Mouse (Mus musculus): ENCODE measurements around the gene Wdr92. TPM values are rescaled to one million over a fixed set of nuclear protein-coding genes. Genes with fewer than 3 reads are reported as not detected.

Wdr92 gene
- polyA plus RNA-seq, 1 experiment from 2014 or later, result 33.8 TPM

- ATAC-seq (ENCODE audit: insufficient number of reproducible peaks, low FRiP score, low TSS enrichment, low read depth), result no peak
- Histone ChIP-seq H3K9ac (ENCODE audit: low read length) (no peak overlapping the region), H3K9me3 (ENCODE audit: control insufficient read depth, low read length) (no peaks in the 10 kb centered on the region), H3K27me3 (ENCODE audit: control insufficient read depth, insufficient read depth, low read length) (no peaks in the 10 kb centered on the region), H3K4me2 (ENCODE audit: low read depth, severe bottlenecking) (no peak overlapping the region), H3K27ac (replicated peaks; ENCODE audit: low read depth, low read length) (no peak overlapping the region), H3K4me1 (ENCODE audit: control insufficient read depth, insufficient read depth, low read length) (no peaks in the 10 kb centered on the region), H3K36me3 (ENCODE audit: control insufficient read depth, insufficient read depth, low read length) (no peaks in the 10 kb centered on the region), H3K4me3 (ENCODE audit: low read depth, low read length) (no peak overlapping the region)
- WGBS, result 87% methylated on average over 2 of the region's 2 CpGs
- DNase-seq (ENCODE audit: low spot score), result no peak
Observed at GRCm38 (mm10) chr11:17169262-17169661, 12.6 kb upstream of the Wdr92 start.

GRCm38 (mm10) chr11:17170938-17171729 lies 10.8 kb upstream of the Wdr92 start:
- WGBS, result 97% methylated on average over 1 of the region's 1 CpGs
- no peak overlapping the region for H3K4me3 ChIP-seq (ENCODE audit: low read depth, low read length)
- ATAC-seq (ENCODE audit: insufficient number of reproducible peaks, low FRiP score, low TSS enrichment, low read depth), result no peak
- no peaks in the 10 kb centered on the region for H3K4me1 ChIP-seq (ENCODE audit: control insufficient read depth, insufficient read depth, low read length)
- no peaks in the 10 kb centered on the region for H3K36me3 ChIP-seq (ENCODE audit: control insufficient read depth, insufficient read depth, low read length)
- H3K4me2 ChIP-seq (ENCODE audit: low read depth, severe bottlenecking), result no peak overlapping the region
- no peak overlapping the region for H3K9ac ChIP-seq (ENCODE audit: low read length)
- no peaks in the 10 kb centered on the region for H3K9me3 ChIP-seq (ENCODE audit: control insufficient read depth, low read length)
- no peaks in the 10 kb centered on the region for H3K27me3 ChIP-seq (ENCODE audit: control insufficient read depth, insufficient read depth, low read length)
- H3K27ac ChIP-seq (replicated peaks; ENCODE audit: low read depth, low read length), result no peak overlapping the region
- DNase-seq (ENCODE audit: low spot score), result no peak

- Histone ChIP-seq H3K4me2 (ENCODE audit: low read depth, severe bottlenecking) (no peak overlapping the region), H3K36me3 (ENCODE audit: control insufficient read depth, insufficient read depth, low read length) (no peaks in the 10 kb centered on the region), H3K27me3 (ENCODE audit: control insufficient read depth, insufficient read depth, low read length) (no peaks in the 10 kb centered on the region), H3K4me1 (ENCODE audit: control insufficient read depth, insufficient read depth, low read length) (no peaks in the 10 kb centered on the region), H3K9me3 (ENCODE audit: control insufficient read depth, low read length) (no peaks in the 10 kb centered on the region), H3K27ac (replicated peaks; ENCODE audit: low read depth, low read length) (no peak overlapping the region), H3K4me3 (ENCODE audit: low read depth, low read length) (no peak overlapping the region), H3K9ac (ENCODE audit: low read length) (no peak overlapping the region)
- no peak for DNase-seq (ENCODE audit: low spot score)
- ATAC-seq (ENCODE audit: insufficient number of reproducible peaks, low FRiP score, low TSS enrichment, low read depth), result no peak
- WGBS, result over 99% methylated on average over 4 of the region's 4 CpGs
Observed at GRCm38 (mm10) chr11:17172300-17172699, 9.6 kb upstream of the Wdr92 start.

- Histone ChIP-seq H3K9me3 (ENCODE audit: control insufficient read depth, low read length) (no peaks in the 10 kb centered on the region), H3K4me2 (ENCODE audit: low read depth, severe bottlenecking) (no peak overlapping the region), H3K36me3 (ENCODE audit: control insufficient read depth, insufficient read depth, low read length) (no peaks in the 10 kb centered on the region), H3K4me1 (ENCODE audit: control insufficient read depth, insufficient read depth, low read length) (no peaks in the 10 kb centered on the region), H3K4me3 (ENCODE audit: low read depth, low read length) (no peak overlapping the region), H3K27ac (replicated peaks; ENCODE audit: low read depth, low read length) (no peak overlapping the region), H3K9ac (ENCODE audit: low read length) (no peak overlapping the region), H3K27me3 (ENCODE audit: control insufficient read depth, insufficient read depth, low read length) (no peaks in the 10 kb centered on the region)
- DNase-seq (ENCODE audit: low spot score) (no peak), ATAC-seq (ENCODE audit: insufficient number of reproducible peaks, low FRiP score, low TSS enrichment, low read depth) (no peak)
- 93% methylated on average over 1 of the region's 1 CpGs for WGBS
Observed at GRCm38 (mm10) chr11:17176638-17177037, 5.3 kb upstream of the Wdr92 start.

GRCm38 (mm10) chr11:17180753-17181152 lies 1.2 kb upstream of the Wdr92 start:
- Histone ChIP-seq H3K4me3 (ENCODE audit: low read depth, low read length) (no peak overlapping the region), H3K27me3 (ENCODE audit: control insufficient read depth, insufficient read depth, low read length) (no peaks in the 10 kb centered on the region), H3K36me3 (ENCODE audit: control insufficient read depth, insufficient read depth, low read length) (no peaks in the 10 kb centered on the region), H3K9ac (ENCODE audit: low read length) (no peak overlapping the region), H3K27ac (replicated peaks; ENCODE audit: low read depth, low read length) (no peak overlapping the region), H3K4me1 (ENCODE audit: control insufficient read depth, insufficient read depth, low read length) (no peaks in the 10 kb centered on the region), H3K9me3 (ENCODE audit: control insufficient read depth, low read length) (no peaks in the 10 kb centered on the region), H3K4me2 (ENCODE audit: low read depth, severe bottlenecking) (no peak overlapping the region)
- WGBS, result 92% methylated on average over 3 of the region's 3 CpGs
- DNase-seq (ENCODE audit: low spot score) (no peak), ATAC-seq (ENCODE audit: insufficient number of reproducible peaks, low FRiP score, low TSS enrichment, low read depth) (no peak)

- Histone ChIP-seq H3K27me3 (ENCODE audit: control insufficient read depth, insufficient read depth, low read length) (no peaks in the 10 kb centered on the region), H3K4me3 (ENCODE audit: low read depth, low read length) (no peak overlapping the region), H3K9me3 (ENCODE audit: control insufficient read depth, low read length) (no peaks in the 10 kb centered on the region), H3K27ac (replicated peaks; ENCODE audit: low read depth, low read length) (no peak overlapping the region), H3K9ac (ENCODE audit: low read length) (no peak overlapping the region), H3K36me3 (ENCODE audit: control insufficient read depth, insufficient read depth, low read length) (no peaks in the 10 kb centered on the region), H3K4me2 (ENCODE audit: low read depth, severe bottlenecking) (no peak overlapping the region), H3K4me1 (ENCODE audit: control insufficient read depth, insufficient read depth, low read length) (no peaks in the 10 kb centered on the region)
- WGBS, result 92% methylated on average over 2 of the region's 2 CpGs
- DNase-seq (ENCODE audit: low spot score), result no peak
- no peak for ATAC-seq (ENCODE audit: insufficient number of reproducible peaks, low FRiP score, low TSS enrichment, low read depth)
Observed at GRCm38 (mm10) chr11:17183165-17183564, 1.3 kb downstream of the Wdr92 start.

- Histone ChIP-seq H3K36me3 (ENCODE audit: control insufficient read depth, insufficient read depth, low read length) (no peaks in the 10 kb centered on the region), H3K27me3 (ENCODE audit: control insufficient read depth, insufficient read depth, low read length) (no peaks in the 10 kb centered on the region), H3K4me1 (ENCODE audit: control insufficient read depth, insufficient read depth, low read length) (no peaks in the 10 kb centered on the region), H3K27ac (replicated peaks; ENCODE audit: low read depth, low read length) (no peak overlapping the region), H3K9me3 (ENCODE audit: control insufficient read depth, low read length) (no peaks in the 10 kb centered on the region), H3K4me2 (ENCODE audit: low read depth, severe bottlenecking) (no peak overlapping the region), H3K4me3 (ENCODE audit: low read depth, low read length) (no peak overlapping the region), H3K9ac (ENCODE audit: low read length) (no peak overlapping the region)
- DNase-seq (ENCODE audit: low spot score) (no peak), ATAC-seq (ENCODE audit: insufficient number of reproducible peaks, low FRiP score, low TSS enrichment, low read depth) (no peak)
- WGBS, result 86% methylated on average over 3 of the region's 3 CpGs
Observed at GRCm38 (mm10) chr11:17187649-17188048, 5.7 kb downstream of the Wdr92 start.

GRCm38 (mm10) chr11:17188786-17189185 lies 6.9 kb downstream of the Wdr92 start:
- Histone ChIP-seq H3K9me3 (ENCODE audit: control insufficient read depth, low read length) (no peaks in the 10 kb centered on the region), H3K4me3 (ENCODE audit: low read depth, low read length) (no peak overlapping the region), H3K36me3 (ENCODE audit: control insufficient read depth, insufficient read depth, low read length) (no peaks in the 10 kb centered on the region), H3K27me3 (ENCODE audit: control insufficient read depth, insufficient read depth, low read length) (no peaks in the 10 kb centered on the region), H3K4me1 (ENCODE audit: control insufficient read depth, insufficient read depth, low read length) (no peaks in the 10 kb centered on the region), H3K9ac (ENCODE audit: low read length) (no peak overlapping the region), H3K27ac (replicated peaks; ENCODE audit: low read depth, low read length) (no peak overlapping the region), H3K4me2 (ENCODE audit: low read depth, severe bottlenecking) (no peak overlapping the region)
- ATAC-seq (ENCODE audit: insufficient number of reproducible peaks, low FRiP score, low TSS enrichment, low read depth) (no peak), DNase-seq (ENCODE audit: low spot score) (no peak)
- WGBS, result 52% methylated on average over 3 of the region's 3 CpGs

Measured in limb, embryonic 11.5 days (tissue).